Mouse (Mus musculus) kidney, adult 2 months (tissue): ENCODE results near the gene Lhx8.

Experiments used
- CTCF ChIP-seq: fragments of 200-500 bp; conservative IDR thresholded peaks from 2 replicates; pipeline ENCODE4 v1.5.1; 2011; ENCODE audit warnings: low read depth, mild to moderate bottlenecking, control low read depth, low read length, moderate library complexity, mixed read lengths; ENCODE audit not compliant: insufficient read depth, insufficient read length
- POLR2A ChIP-seq: fragments of 200-500 bp; IDR thresholded peaks from one replicate; pipeline ENCODE4 v1.6.1; 2011; ENCODE audit warnings: low read depth, low read length, control low read depth

DNA sequence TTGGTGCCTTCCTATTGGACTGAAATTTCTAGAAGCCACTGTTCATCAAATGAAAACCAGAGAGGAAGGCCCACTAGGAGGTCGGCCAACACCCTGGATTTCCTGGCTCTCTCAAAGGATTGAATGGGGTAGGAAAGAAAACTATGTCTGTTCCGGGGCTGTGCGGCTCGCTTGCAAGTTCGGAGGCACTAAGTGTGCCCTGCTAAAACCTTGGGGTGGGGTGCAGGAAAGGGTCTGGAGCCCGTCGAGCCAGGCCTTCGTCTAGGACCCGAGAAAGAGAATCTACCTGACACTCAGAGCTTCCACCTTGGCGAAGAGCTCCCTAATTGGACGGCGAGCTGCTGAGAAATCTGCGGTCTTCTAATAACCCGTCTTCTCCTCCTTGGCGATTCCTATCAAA, 2.5 kb upstream of the Lhx8 start:
- no peak for TF ChIP-seq POLR2A
- TF ChIP-seq CTCF: no peak
